Mouse (Mus musculus): Measurements from ENCODE around the gene Banf1. TPM values are rescaled to one million over a fixed set of nuclear protein-coding genes. Genes with fewer than 3 reads are reported as not detected.
"Not testable (repeated sequence)": the region's sequence is repeated elsewhere in the genome, so short reads cannot be mapped to it uniquely, and the experiment has no call there.

Gene Banf1
- 100 to 1,000 TPM; 246 to 256 TPM for polyA plus RNA-seq (2017; shearing (Covaris generic))

GRCm38 (mm10) chr19:5367053-5367359 lies at the start of gene Banf1:
Gene Banf1, minus strand, starts transcription at chr19:5367168.
- ATAC-seq, result peak; percentile 8

GRCm38 (mm10) chr19:5414534-5414957 lies 47.6 kb upstream of the Banf1 start:
- no peak for ATAC-seq

- ATAC-seq, result no peak
These were observed 46.9 kb upstream of the Banf1 start for GRCm38 (mm10) chr19:5413840-5414239.

DNA sequence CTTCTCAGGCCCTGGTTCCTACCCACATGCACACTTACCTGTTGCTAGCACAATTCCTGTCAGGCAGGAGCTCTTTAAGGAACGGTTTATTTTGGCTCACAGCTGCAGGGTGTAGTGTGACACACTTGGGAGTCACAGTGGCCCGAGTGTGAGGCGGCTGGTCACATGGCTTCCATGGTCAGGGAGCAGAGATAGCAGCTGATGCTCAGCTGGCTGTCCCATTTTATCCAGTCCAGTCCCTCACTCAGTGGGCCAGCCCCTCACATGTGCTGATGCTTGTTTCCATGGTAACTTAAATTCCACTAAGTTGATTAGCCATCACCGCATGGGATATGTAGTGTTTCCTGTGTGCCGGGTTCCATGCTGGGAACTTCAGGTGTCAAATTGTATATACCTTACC lies 45.0 kb upstream of the Banf1 start:
- ATAC-seq, result no peak

DNA sequence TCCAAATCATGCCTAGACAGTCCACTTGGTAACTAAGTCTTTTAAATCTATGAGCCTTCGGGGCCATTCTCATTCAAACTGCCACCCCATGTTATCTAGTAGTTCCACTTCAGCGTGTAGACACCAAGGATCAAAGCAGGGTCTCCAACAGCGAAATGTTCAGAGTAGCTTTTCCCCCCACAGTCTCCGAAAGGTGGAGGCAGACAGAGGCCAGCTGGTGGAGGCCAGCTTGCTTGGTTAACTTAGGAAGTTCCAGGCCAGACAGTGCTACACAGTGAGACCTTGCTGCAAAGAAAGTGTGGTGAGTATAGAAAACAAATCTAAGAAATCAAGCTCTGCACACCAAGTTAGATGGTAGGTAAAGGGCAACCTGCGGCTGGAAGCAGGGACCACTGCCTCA lies 43.7 kb upstream of the Banf1 start:
- ATAC-seq, result no peak

DNA sequence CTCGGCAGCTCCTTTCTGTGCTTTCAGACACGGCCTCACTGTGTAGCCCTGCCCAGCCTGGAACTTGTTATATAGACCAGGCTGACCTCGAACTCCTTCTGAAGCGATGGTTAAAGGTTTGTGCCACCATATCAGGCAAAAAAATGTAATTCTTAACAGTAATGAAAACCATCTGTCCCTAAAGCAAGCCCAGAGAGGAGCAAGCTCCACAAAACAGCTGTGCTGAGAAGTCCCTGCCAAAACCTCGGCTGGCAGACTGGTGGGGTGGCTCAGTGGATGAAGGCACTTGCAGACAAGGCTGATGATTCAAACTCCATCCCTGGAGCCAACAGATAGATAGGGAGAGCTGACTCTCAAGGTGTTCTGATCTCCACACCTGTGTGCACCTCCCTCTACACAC lies 42.1 kb upstream of the Banf1 start:
- no peak for ATAC-seq

- no peak for ATAC-seq
These were observed 41.4 kb upstream of the Banf1 start for GRCm38 (mm10) chr19:5408057-5409001.

- ATAC-seq, result peak; percentile 45
These were observed 40.2 kb upstream of the Banf1 start for GRCm38 (mm10) chr19:5407133-5407532.

DNA sequence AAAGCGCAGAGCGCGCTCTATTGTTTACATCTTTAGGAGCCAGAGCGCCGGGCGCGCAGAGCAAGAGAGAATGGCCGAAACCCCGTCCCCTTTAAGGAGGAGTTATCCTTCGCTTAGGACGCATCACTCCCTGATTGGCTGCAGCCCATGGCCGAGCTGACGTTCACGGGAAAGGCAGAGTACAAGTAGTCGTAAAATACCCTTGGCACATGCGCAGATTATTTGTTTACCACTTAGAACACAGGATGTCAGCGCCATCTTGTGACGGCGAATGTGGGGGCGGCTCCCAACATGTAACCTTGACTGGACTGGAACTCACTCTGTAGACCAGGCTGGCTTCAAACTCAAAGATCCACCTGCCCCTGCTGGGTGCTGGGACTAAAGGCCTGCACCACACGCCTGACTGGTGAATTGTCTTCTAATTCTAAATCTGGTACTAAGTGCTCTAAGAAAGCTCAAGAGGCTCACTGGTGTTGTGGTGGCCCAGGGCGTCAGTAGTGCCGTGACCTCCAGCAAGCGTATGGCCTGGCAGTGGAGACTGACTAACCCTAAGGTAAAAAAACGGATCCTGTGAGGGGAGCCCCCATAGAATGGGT lies 39.7 kb upstream of the Banf1 start:
- ATAC-seq, result peak; percentile 59

DNA sequence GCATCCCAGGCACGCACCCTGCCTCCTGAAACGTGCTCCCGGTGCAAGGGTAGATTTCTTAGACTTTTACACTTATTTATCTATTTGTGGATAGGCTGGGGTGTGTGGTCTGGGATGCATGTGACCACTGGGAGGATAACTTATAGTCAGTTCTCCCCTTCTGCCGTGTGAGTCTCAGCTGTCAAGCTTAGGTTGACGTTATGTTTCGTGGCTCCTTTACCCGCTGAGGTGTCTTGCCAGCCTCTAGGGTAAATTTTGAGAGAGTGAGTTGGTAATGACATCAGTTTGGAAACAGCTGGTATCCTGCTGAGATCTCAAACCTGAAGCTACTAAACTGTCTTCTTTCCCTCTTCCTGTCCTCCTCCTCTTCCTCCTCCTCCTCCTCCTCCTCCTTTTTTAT lies 39.0 kb upstream of the Banf1 start:
- peak; percentile 72 for ATAC-seq

DNA sequence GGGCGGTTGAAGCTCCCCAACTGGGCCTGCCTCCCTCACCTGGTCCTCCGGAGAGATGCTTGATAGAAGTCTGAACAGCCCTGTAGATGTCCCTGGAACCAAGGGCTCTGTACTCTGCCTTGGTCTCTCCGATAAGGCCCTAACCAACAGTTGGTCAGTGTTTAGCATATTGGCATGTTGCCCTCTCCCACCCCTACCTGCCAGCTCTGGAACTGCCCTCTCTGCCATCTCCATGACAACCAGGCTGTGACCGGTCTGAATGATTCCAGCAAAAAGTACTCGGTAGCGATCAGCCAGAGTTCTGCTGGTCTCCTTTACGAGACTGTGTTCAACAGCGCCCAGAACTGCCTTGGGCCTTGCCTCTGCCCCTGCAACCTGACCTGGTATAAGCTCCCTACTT lies 35.3 kb upstream of the Banf1 start, which contains the start of gene Tsga10ip:
Gene Tsga10ip (minus strand): TSS at position 234 of the 400 bp plus-strand sequence.
- ATAC-seq, result no peak

- ATAC-seq, result not testable (repeated sequence)
These were observed 34.1 kb upstream of the Banf1 start for GRCm38 (mm10) chr19:5401073-5401472.

DNA sequence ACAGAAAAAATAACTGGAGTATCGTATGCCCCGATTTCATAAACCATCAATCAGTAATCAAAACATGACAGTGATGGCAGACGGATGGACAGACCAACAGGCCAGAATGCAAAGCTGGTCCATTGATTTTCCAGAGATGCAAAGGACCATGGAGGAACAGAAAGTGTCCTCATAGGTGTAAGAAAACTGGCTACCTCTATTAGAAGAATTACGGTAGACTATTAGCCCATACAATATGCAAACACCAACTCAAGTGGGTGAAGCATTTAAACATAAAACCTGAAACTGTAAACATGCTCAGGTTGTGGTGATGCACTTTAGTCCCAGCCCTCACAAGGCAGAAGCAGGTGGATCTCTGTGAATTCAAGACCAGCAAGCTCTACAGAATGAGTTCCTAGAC lies 28.4 kb upstream of the Banf1 start:
- ATAC-seq, result no peak

GRCm38 (mm10) chr19:5394168-5394567 lies 27.2 kb upstream of the Banf1 start:
- ATAC-seq, result no peak

- ATAC-seq, result no peak
These were observed 25.9 kb upstream of the Banf1 start for GRCm38 (mm10) chr19:5392892-5393291.

DNA sequence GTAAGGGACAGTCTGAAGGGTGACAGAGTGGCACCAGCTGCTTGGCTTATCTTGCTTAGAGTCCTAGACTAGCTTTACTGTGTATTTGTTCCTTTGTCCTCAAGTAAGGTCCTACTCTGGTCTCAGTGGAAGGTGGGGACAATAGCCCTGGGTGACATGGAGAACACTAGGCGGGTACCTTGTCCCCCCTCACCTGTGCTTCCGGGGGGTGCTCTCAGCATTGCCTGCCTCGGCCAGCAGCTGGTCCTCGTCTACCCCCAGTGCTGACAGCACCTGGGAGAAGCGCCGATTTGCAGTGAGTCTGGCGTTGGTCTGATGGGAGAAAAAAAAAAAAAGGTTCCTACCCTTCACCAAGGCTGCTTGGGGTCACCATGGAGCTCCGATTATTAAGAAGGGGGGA lies 23.4 kb upstream of the Banf1 start:
- no peak for ATAC-seq

GRCm38 (mm10) chr19:5389647-5390046 lies 22.7 kb upstream of the Banf1 start:
- ATAC-seq, result peak; percentile 79

GRCm38 (mm10) chr19:5388588-5389242 lies 21.7 kb upstream of the Banf1 start, which contains the start of gene Sart1:
Gene Sart1, minus strand, starts transcription at chr19:5388703.
- ATAC-seq, result peak; percentile 79

- no peak for ATAC-seq
These were observed 21.1 kb upstream of the Banf1 start for GRCm38 (mm10) chr19:5388011-5388441.

DNA sequence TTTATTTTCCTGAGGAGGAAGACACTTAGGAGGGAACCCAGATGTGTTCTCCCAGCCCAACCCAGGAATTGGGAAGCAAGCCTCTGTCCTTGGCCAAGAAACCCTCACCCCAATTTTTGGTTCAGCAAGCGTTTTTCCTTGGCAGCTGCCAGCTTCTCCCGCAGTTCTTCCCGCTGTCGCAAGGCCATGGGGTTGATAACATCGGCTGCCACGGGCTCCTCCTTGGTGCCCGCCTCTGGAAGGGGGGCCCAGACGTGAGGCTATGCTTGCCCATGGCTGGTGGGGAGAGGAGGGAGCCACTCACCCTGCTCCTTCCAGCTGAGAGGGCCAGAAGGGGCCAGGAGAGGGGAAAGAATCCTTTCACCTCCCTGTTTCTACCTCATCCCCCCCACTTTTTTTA lies 17.7 kb upstream of the Banf1 start:
- no peak for ATAC-seq

DNA sequence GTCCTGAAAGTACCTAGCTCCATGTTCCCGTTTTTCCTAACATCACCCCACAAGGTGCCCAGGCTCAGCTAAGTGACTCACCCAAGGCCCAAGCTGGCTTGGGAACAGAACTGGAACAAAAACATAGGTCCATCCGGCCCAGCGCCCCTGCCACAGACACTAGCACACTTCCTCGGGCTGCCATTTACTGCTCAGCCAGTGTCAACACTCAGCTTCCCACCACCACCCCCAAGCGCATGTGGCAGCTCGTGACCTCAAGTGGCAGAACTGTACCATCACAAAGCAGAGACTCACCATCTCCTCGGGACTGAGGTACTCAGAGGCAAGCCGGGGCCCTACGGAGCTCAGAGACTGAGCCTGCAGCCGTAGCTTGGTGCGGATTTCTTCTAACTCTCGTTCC lies 16.4 kb upstream of the Banf1 start:
- ATAC-seq, result no peak

DNA sequence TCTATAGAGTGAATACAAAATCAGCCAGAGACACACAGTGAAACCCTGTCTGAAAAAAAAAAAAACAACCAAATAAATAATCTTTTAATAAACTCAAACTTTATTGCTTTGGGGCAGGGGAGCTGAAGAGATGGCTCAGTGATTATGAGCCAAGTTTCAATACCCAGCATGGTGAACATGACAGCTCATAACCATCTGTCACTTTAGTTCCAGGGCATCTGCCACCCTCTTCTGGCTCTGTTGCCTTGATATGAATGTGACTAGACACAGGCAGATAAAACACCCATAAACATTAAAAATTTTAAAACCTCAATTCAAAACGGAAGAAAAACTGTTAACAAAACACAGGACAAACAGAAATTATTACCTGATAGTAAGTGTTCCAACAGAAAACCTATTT lies 10.5 kb upstream of the Banf1 start:
- no peak for ATAC-seq

- no peak for ATAC-seq
These were observed 7.8 kb upstream of the Banf1 start for GRCm38 (mm10) chr19:5374748-5375147.

Data from CD4-positive, CD25-positive, alpha-beta regulatory T cell, adult 4 months (primary cell).